Mouse (Mus musculus) olfactory bulb, adult 2 months (tissue): ENCODE measurements around the gene 4930524B15Rik. TPM values are rescaled to one million over a fixed set of nuclear protein-coding genes. Genes with fewer than 3 reads are reported as not detected.

ENCODE experiments used
- H3K27ac ChIP-seq: fragments of 200-500 bp; 2 replicates; pipeline ENCODE4 v1.5.1; 2012; ENCODE audit warnings: low read depth, low read length; ENCODE audit not compliant: insufficient read depth
- H3K4me1 ChIP-seq: fragments of 200-500 bp; 2 replicates; pipeline ENCODE4 v1.6.1; 2012; ENCODE audit warnings: low read length; ENCODE audit not compliant: control insufficient read depth, insufficient read depth
- H3K4me3 ChIP-seq: fragments of 200-500 bp; 2 replicates; pipeline ENCODE4 v1.5.1; 2012; ENCODE audit warnings: mild to moderate bottlenecking, low read depth, low read length, moderate library complexity; ENCODE audit not compliant: insufficient read depth
- CTCF ChIP-seq: fragments of 200-500 bp; IDR thresholded peaks from 2 replicates; pipeline ENCODE4 v1.5.1; 2012; ENCODE audit warnings: low read depth, mild to moderate bottlenecking, low read length, moderate library complexity; ENCODE audit not compliant: insufficient read depth
- POLR2A ChIP-seq: fragments of 200-500 bp; IDR thresholded peaks from 2 replicates; pipeline ENCODE4 v1.6.1; 2012; ENCODE audit warnings: mild to moderate bottlenecking, low read depth, low read length, moderate library complexity; ENCODE audit not compliant: insufficient read depth
- WGBS: fragments of 180-500 bp; shearing (Covaris S2); methylation state at CpG from one replicate; pipeline ENCODE4 v1.1.7; 2018; 5-methylcytosine and 5-hydroxymethylcytosine counted together
- polyA plus RNA-seq: library from polyadenylated mRNA; stranded (reverse); fragments of >200 nt; gene quantifications from 2 replicates; pipeline ENCODE4 v1.2.4, GENCODE M21; 2012; ENCODE audit warnings: low replicate concordance; ENCODE audit not compliant: missing spikeins, insufficient read depth, insufficient read length

Gene 4930524B15Rik
- polyA plus RNA-seq, 1 experiment = not detected

DNA sequence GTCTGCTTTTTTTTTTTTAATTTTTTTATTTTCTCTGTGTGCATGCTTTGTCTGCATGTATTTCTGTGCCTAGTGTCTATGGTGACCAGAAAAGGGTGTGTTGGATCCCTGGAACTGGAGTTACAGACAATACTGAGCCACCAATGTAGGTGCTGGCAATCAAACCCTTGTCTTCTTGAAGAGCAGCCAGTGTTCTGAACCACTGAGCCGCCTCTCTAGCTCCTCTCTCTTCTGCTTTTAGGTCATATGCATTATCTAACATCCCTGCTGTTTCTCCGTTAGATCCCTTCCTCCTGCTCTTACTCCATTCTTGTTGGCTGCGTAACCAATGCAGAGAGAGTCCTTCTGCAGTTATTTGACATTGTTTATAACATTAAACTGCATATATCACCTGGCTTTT is 43.5 kb downstream of the 4930524B15Rik start:
- TF ChIP-seq CTCF (no peak), POLR2A (no peak)
- no peak overlapping the region for H3K4me3 ChIP-seq

DNA sequence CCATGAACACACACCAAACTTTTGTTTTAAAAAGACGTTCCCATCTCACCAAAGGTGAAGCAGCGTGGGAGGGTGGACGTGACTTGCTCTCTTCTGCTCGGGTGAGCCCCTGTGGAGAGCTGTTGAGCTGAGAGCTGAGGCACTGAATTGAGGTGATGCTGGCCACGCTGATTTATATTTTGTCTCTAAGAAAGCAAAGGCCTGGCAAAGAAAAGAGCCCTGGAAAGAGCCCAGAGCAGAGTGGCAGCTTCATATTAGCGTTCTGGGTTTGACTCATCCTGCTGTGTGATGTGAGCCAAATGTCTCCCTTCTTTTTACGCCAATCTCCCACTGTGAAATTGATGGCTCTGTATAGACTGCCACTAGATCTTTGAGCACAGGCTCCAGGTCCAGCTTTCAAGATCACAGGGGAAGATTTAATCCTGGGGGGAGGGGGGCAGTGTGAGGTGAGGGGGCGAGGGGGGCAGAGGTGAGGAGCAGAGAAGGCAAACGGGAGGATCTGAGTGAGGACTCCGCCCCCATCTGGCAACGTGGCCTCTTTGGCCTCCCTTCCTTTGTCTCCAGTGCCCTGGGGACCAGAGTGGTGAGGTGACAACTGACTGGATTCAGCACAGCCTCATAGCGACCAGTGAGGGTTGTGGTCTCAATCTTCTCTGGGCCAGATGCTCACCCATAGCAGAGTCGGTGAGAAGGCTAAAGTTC is 44.7 kb downstream of the 4930524B15Rik start:
- Histone ChIP-seq H3K27ac (no peak overlapping the region; the same call in 1 of the 2 replicates), H3K4me1 (peaks cover 20% of the 10 kb centered on the region), H3K4me3 (no peak overlapping the region)
- 10% methylated on average over 13 of the region's 13 CpGs for WGBS
- TF ChIP-seq CTCF (no peak), POLR2A (no peak)

More for the DNA sequence above, 43.5 kb downstream of the 4930524B15Rik start:
- WGBS = 42% methylated on average over 3 of the region's 3 CpGs
- 0 out of 2 replicates have a peak overlapping the region, but pooled peaks have one; percentile 13 for H3K27ac ChIP-seq
- peaks cover 19% of the 10 kb centered on the region for H3K4me1 ChIP-seq

DNA sequence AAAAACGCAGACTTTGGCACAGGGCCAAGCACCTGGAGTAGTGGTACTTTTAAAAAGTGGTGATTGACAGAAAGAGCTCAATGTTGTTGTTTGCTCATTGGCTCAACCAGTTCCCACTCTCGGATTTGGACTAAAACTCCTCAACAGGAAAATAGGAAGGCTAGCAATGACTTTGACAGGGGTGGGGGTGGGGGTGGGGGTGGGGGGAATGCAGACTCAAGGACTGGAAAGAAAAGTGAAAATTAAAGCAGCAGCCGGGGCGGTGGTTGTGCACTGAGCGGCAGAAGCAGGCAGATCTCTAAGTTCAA is 45.2 kb downstream of the 4930524B15Rik start:
- TF ChIP-seq CTCF = no peak
- TF ChIP-seq POLR2A = no peak
- whole genome bisulfite sequencing = 27% methylated on average over 5 of the region's 5 CpGs
- H3K27ac ChIP-seq = no peak overlapping the region
- peaks cover 26% of the 10 kb centered on the region for H3K4me1 ChIP-seq
- H3K4me3 ChIP-seq = no peak overlapping the region

DNA sequence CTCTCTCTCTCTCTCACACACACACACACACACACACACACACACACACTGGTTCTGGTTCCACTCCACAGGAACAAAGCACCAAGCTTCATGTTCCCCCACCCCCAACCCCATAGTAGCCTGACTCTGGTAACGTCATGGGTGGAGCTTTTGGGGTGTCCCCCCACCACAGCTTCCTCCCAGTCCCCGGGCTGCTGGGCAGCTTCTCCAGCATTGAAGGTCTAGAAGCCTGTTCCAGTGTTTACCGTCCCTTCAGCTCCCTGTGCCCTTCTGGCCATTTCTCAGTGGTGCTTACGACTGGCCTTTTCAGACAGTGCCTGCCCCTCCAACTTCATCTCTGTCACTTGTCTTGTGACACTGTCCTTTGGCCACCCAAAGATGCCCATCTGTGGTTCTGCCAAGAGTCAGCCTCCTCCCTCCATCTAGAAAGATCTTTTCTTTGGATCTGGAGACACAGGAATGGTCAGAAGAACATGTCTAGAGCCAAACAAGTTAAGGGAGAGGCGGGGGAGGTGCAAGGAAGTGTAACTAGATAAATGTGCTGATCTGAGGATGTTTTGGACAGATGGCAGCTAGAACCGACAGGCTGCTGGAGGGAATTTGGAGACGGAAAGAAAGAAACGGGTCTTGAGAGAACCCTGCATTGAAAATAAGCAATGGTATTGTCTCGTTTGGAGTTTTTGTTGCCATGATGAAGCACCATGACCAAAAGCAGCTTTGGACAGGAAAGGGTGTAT is 46.6 kb downstream of the 4930524B15Rik start:
- no peak overlapping the region for H3K4me3 ChIP-seq
- no peak for TF ChIP-seq CTCF
- TF ChIP-seq POLR2A = no peak
- WGBS = 53% methylated on average over 9 of the region's 9 CpGs
- peak overlapping the region; percentile 32 for H3K27ac ChIP-seq
- peaks cover 33% of the 10 kb centered on the region for H3K4me1 ChIP-seq

DNA sequence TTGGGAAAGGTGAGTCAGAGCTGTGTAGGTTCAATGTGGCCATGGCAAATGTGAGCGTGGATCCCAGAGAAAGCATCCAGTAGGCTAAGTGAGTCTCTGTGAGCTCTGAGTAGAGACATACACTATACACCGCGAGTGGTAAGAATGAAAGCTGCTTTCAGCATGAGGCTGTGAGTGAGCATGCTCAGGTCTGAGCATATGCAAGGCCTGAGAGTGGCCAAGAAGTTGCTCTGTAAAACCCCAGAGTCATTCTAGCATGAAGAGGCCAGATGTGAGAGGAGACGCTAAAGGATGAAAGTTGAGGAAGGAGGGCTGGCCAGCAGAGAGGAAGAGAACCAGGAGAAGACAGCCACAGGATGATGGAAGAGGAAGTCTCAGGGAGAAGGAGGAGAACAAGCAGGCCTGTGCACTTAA is 47.6 kb downstream of the 4930524B15Rik start:
- 70% methylated on average over 4 of the region's 4 CpGs for WGBS
- no peak for TF ChIP-seq POLR2A
- TF ChIP-seq CTCF = no peak
- Histone ChIP-seq H3K4me1 (peaks cover 36% of the 10 kb centered on the region), H3K4me3 (no peak overlapping the region), H3K27ac (no peak overlapping the region; the same call in 1 of the 2 replicates)

DNA sequence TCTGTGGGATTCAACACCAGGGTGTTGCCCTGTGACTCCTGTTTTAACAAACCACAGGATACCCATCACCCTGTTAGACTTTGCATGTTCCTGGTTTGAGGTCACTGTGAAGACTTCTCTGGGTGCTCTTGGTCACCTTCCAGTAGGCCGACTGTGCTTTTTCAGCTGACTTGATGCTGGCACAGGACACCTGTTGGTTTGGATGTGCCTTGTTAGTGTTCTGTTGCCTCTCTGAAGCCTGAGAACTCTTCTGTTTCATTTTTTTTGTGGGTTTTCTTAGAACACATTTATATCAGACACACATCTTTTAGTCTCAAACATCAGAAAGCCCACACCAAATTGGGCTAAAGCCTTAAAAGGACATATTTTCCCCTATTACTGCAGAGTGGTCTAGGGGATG is 48.2 kb downstream of the 4930524B15Rik start:
- H3K4me3 ChIP-seq = no peak overlapping the region
- H3K27ac ChIP-seq = no peak overlapping the region

DNA sequence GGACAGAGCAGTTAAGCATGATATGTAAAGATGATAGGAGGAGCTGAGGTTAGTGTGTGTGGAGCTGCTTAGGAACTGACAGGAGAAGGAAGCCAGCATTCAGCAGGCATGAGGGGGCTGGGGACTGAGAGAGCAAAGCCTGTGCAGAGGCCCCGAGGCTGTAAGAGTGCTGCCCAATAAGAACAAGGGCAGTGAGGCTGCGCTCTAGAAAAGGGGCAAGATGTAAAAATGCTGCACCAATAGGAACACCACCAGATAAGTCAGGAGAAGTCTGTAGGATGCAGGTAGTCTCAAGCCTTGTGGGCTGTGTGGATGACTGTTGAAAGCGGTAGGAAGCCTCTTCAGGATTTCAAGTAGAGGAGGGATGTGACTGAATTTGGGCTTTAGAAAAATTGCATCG is 52.8 kb downstream of the 4930524B15Rik start:
- Histone ChIP-seq H3K4me1 (peaks cover 45% of the 10 kb centered on the region), H3K4me3 (no peak overlapping the region), H3K27ac (peak overlapping the region; percentile 43)
- 25% methylated on average over 4 of the region's 4 CpGs for WGBS
- TF ChIP-seq CTCF (no peak), POLR2A (no peak)

More for the DNA sequence above, 48.2 kb downstream of the 4930524B15Rik start:
- 76% methylated on average over 1 of the region's 1 CpGs for WGBS
- peaks cover 36% of the 10 kb centered on the region for H3K4me1 ChIP-seq
- TF ChIP-seq CTCF (no peak), POLR2A (no peak)

DNA sequence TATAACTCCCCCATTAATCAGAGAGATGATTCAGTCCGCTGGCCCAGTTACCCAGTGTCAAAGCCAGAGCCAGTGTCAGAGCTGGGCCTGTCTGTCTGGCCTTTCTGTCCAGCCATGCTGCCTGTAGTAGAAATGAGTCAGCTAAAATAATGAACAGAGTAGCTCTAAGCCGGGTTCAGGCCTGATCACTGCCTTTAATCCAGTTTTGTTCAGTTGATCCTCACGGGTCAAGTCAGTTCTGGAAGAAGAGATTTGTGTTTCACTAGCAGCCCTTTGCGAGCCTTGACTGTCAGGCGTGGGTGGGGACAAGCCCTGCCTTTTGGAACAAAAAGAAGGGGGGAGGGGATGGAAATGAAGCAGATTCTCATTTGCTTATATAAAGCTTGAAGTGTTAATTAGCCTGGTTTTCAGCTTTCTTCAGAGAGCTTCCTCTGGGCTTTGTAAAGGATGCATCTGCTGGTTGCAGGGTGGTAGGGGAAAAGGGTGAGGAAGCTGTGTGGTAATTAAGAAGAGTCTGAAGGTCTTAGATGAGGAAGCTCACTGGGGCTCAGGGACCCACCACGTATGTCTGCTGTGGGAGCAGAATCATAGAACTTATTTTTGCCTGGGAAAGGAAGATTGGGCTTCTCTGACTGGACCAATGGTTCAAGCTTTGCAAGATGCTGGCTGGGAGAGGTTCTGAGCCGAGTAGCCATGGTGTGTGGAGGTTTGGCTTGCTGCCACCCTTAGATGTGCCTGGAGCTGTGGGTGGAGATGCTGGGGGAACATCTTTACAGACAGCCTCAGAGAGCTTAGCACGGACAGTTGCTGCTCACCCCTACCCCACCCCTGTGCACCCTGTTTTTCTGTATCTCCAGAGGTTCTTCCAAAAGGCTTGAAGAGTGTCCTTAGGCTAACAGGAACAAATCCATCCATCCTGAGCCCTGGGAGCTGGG is 54.9 kb downstream of the 4930524B15Rik start:
- Histone ChIP-seq H3K4me1 (peaks cover 50% of the 10 kb centered on the region), H3K27ac (peak overlapping the region; percentile 98), H3K4me3 (no peak overlapping the region)
- TF ChIP-seq POLR2A (no peak), CTCF (no peak)
- WGBS = 8% methylated on average over 8 of the region's 8 CpGs
